Comparison of ENCODE assay signal across 8 mouse cellular contexts in the genomic region with DNA sequence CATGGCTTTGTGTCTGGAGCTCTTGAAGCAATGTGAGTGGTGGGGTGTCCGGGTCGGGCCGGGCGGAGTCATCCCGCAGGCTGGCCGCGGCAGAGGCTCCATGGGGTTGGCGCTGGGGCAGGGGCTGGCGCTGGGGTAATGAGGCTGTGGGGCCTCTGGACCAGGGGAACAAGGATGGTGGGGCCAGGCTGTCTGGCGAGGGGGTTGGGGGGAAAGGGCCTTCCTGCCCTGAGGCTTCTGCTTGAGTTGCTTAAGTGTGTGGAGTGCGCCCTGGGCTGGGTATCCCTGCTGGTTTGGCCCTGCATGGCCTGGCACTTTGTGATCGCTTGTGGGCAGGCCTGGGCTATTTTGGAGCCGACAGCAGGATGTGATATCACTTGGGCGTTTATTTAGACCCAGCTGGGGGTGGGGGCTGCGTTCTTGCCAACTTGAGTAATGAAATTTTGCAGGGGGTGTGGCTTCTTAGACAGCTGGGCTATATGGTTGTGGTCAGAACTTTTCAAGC. TPM values are rescaled to one million over a fixed set of nuclear protein-coding genes. Genes with fewer than 3 reads are reported as not detected.
A peak's percentile ranks its signal among the peaks of the same experiment; 100 is the strongest.
DNase-seq lines count a peak whose midpoint lies in the region; ATAC-seq and TF ChIP-seq lines count a peak whose summit lies in the region.

No protein-coding gene starts in this region.

- peaks cover 0 to 18% of the 10 kb centered on the region in 2 experiments for H3K36me3 ChIP-seq in CH12.LX (replicated peaks in 1 of 2; ENCODE audit: control insufficient read depth in 1 of 2, insufficient read depth in 1 of 2, low read length in 1 of 2)
- peaks cover 10% of the 10 kb centered on the region; the same call in 1 of the 2 replicates for H3K36me3 ChIP-seq in forebrain, embryonic 10.5 days (replicated peaks)
- H3K36me3 ChIP-seq in heart, embryonic 14.5 days (ENCODE audit: control insufficient read depth, insufficient read depth, low read length): no peaks in the 10 kb centered on the region
- no peaks in the 10 kb centered on the region for H3K36me3 ChIP-seq in kidney, postnatal 0 days (ENCODE audit: insufficient read depth, low read length)
- no peaks in the 10 kb centered on the region for H3K36me3 ChIP-seq in lung, embryonic 14.5 days (ENCODE audit: insufficient read depth)

- no peak overlapping the region for H3K27ac ChIP-seq in CH12.LX (ENCODE audit: insufficient read depth, low read depth)
- peak overlapping the region; percentile 98 for H3K27ac ChIP-seq in forebrain, embryonic 10.5 days
- H3K27ac ChIP-seq in heart, embryonic 14.5 days (replicated peaks in 1 of 2; ENCODE audit: control insufficient read depth in 1 of 2, insufficient read depth in 1 of 2, low read depth in 2 of 2, low read length in 2 of 2): peak overlapping the region; percentile 6 to 92
- H3K27ac ChIP-seq in kidney, postnatal 0 days: peak overlapping the region; percentile 73
- peak overlapping the region; percentile 78 for H3K27ac ChIP-seq in lung, embryonic 14.5 days (ENCODE audit: low read depth)
- peak overlapping the region; percentile 93 for H3K27ac ChIP-seq in olfactory bulb, adult 2 months (ENCODE audit: insufficient read depth, low read depth, low read length)

- no peaks in the 10 kb centered on the region for H3K27me3 ChIP-seq in CH12.LX (replicated peaks)
- H3K27me3 ChIP-seq in forebrain, embryonic 10.5 days (ENCODE audit: poor library complexity, severe bottlenecking): no peaks in the 10 kb centered on the region
- no peaks in the 10 kb centered on the region for H3K27me3 ChIP-seq in heart, embryonic 14.5 days (ENCODE audit: control insufficient read depth, insufficient read depth, low read length)
- H3K27me3 ChIP-seq in kidney, postnatal 0 days (ENCODE audit: insufficient read depth, low read length): no peaks in the 10 kb centered on the region
- no peaks in the 10 kb centered on the region for H3K27me3 ChIP-seq in lung, embryonic 14.5 days (ENCODE audit: insufficient read depth, low read length)

- no peak for TF ChIP-seq RAD21 in CH12.LX (IDR thresholded peaks at IDR 0.05; ENCODE audit: low read depth, low read length)

- DNase-seq in CH12.LX (ENCODE audit: extremely low read depth): peak; percentile 78
- DNase-seq in adrenal gland, postnatal 10 days: peak; percentile 69
- peak; percentile 68 for DNase-seq in forebrain, embryonic 10.5 days (ENCODE audit: extremely low spot score, low spot score)
- DNase-seq in kidney, postnatal 0 days (ENCODE audit: low spot score): peak; percentile 72
- DNase-seq in lung, embryonic 14.5 days: peak; percentile 80

- H3K4me1 ChIP-seq in CH12.LX (ENCODE audit: control insufficient read depth in 1 of 2, insufficient read depth in 2 of 2): peaks cover 7 to 69% of the 10 kb centered on the region in 2 experiments
- H3K4me1 ChIP-seq in forebrain, embryonic 10.5 days: peaks cover 88% of the 10 kb centered on the region
- peaks cover 53 to 73% of the 10 kb centered on the region in 2 experiments for H3K4me1 ChIP-seq in heart, embryonic 14.5 days (ENCODE audit: control insufficient read depth in 2 of 2, insufficient read depth in 2 of 2, low read length in 2 of 2)
- H3K4me1 ChIP-seq in kidney, postnatal 0 days (replicated peaks; ENCODE audit: insufficient read depth, low read length): peaks cover 43% of the 10 kb centered on the region; the same call in 1 of the 2 replicates
- peaks cover 36% of the 10 kb centered on the region for H3K4me1 ChIP-seq in lung, embryonic 14.5 days (ENCODE audit: insufficient read depth)
- peaks cover 51% of the 10 kb centered on the region for H3K4me1 ChIP-seq in olfactory bulb, adult 2 months (ENCODE audit: control insufficient read depth, insufficient read depth, low read length)

- under 1% methylated on average over 15 of the region's 15 CpGs for WGBS in forebrain, embryonic 10.5 days
- WGBS in heart, embryonic 14.5 days: 1% methylated on average over 15 of the region's 15 CpGs
- under 1% methylated on average over 15 of the region's 15 CpGs for WGBS in kidney, postnatal 0 days
- WGBS in lung, embryonic 14.5 days: 1% methylated on average over 15 of the region's 15 CpGs
- WGBS in olfactory bulb, adult 2 months: under 1% methylated on average over 15 of the region's 15 CpGs

- H3K9me3 ChIP-seq in CH12.LX (replicated peaks; ENCODE audit: low read length): no peaks in the 10 kb centered on the region
- H3K9me3 ChIP-seq in forebrain, embryonic 10.5 days: no peaks in the 10 kb centered on the region
- no peaks in the 10 kb centered on the region for H3K9me3 ChIP-seq in heart, embryonic 14.5 days (ENCODE audit: control insufficient read depth, low read length)
- no peaks in the 10 kb centered on the region for H3K9me3 ChIP-seq in kidney, postnatal 0 days (replicated peaks; ENCODE audit: low read length)
- H3K9me3 ChIP-seq in lung, embryonic 14.5 days (ENCODE audit: low read depth, low read length): no peaks in the 10 kb centered on the region

- dilution Hi-C loops in CH12.LX (cut with MboI; ENCODE audit: extremely low pct_ligation_motif_present, extremely low pct_unique_long_range_greater_than_20kb, low sequenced_read_pairs): no loop called here

- no peak for TF ChIP-seq CTCF in CH12.LX (conservative IDR thresholded peaks at IDR 0.05 in 1 of 2, IDR thresholded peaks at IDR 0.05 in 1 of 2; ENCODE audit: low read depth in 2 of 2, low read length in 2 of 2)
- no peak for TF ChIP-seq CTCF in kidney, postnatal 0 days (IDR thresholded peaks at IDR 0.05; ENCODE audit: low read depth)
- TF ChIP-seq CTCF in lung, embryonic 14.5 days (IDR thresholded peaks at IDR 0.05; ENCODE audit: low read depth): no peak
- TF ChIP-seq CTCF in olfactory bulb, adult 2 months (IDR thresholded peaks at IDR 0.05; ENCODE audit: insufficient read depth, low read depth, low read length): no peak

- TF ChIP-seq EP300 in CH12.LX (IDR thresholded peaks at IDR 0.05; ENCODE audit: low read length): no peak

- ATAC-seq in heart, embryonic 14.5 days (ENCODE audit: insufficient number of reproducible peaks, insufficient read depth, low FRiP score, low read depth): no peak; the same call in 1 of the 2 replicates
- no peak; the same call in 1 of the 2 replicates for ATAC-seq in kidney, postnatal 0 days (replicated peaks; ENCODE audit: low FRiP score, low read depth)
- ATAC-seq in lung, embryonic 14.5 days (ENCODE audit: insufficient read depth): peak; percentile 5; the same call in 1 of the 2 replicates
- ATAC-seq in megakaryocyte-erythroid progenitor cell, adult 5-6 weeks (replicated peaks; ENCODE audit: low FRiP score, low TSS enrichment, poor library complexity, severe bottlenecking): no peak

- H3K4me3 ChIP-seq in CH12.LX (replicated peaks in 1 of 3; ENCODE audit: low read depth in 2 of 3, low read length in 2 of 3, poor library complexity in 1 of 3): peak overlapping the region; percentile 66 to 94 (median 91)
- H3K4me3 ChIP-seq in forebrain, embryonic 10.5 days: peak overlapping the region; percentile 94
- H3K4me3 ChIP-seq in heart, embryonic 14.5 days (ENCODE audit: control insufficient read depth in 1 of 2, insufficient read depth in 1 of 2, low read depth in 1 of 2, low read length in 2 of 2): peak overlapping the region; percentile 77 to 98
- H3K4me3 ChIP-seq in kidney, postnatal 0 days (replicated peaks; ENCODE audit: low read depth, low read length): peak overlapping the region; percentile 93
- H3K4me3 ChIP-seq in lung, embryonic 14.5 days (ENCODE audit: low read depth, low read length): peak overlapping the region; percentile 85
- H3K4me3 ChIP-seq in olfactory bulb, adult 2 months (ENCODE audit: insufficient read depth, low read depth, low read length): peak overlapping the region; percentile 98

- in situ Hi-C loops in CH12.LX (cut with MboI; ENCODE audit: low pct_ligation_motif_present, low pct_unique_long_range_greater_than_20kb, low sequenced_read_pairs): loop anchor here (5.0 kb wide), 1 partner anchor 35 kb away; no protein-coding TSS in a partner anchor

- peak overlapping the region; percentile 96 for H3K4me2 ChIP-seq in CH12.LX (ENCODE audit: insufficient read depth, low read depth, poor library complexity, severe bottlenecking)
- peak overlapping the region; percentile 80 for H3K4me2 ChIP-seq in heart, embryonic 14.5 days (ENCODE audit: low read length)
- H3K4me2 ChIP-seq in kidney, postnatal 0 days (ENCODE audit: low read length): peak overlapping the region; percentile 85
- H3K4me2 ChIP-seq in lung, embryonic 14.5 days: peak overlapping the region; percentile 86

- H3K79me2 ChIP-seq in CH12.LX (replicated peaks; ENCODE audit: control insufficient read depth, extremely low read depth, insufficient read depth, poor library complexity, severe bottlenecking): no peaks in the 10 kb centered on the region

- H3K9ac ChIP-seq in CH12.LX (ENCODE audit: insufficient read depth, low read depth): peak overlapping the region; percentile 92
- H3K9ac ChIP-seq in heart, embryonic 14.5 days (ENCODE audit: low read length): peak overlapping the region; percentile 96
- H3K9ac ChIP-seq in kidney, postnatal 0 days (ENCODE audit: low read depth, low read length): peak overlapping the region; percentile 96
- H3K9ac ChIP-seq in lung, embryonic 14.5 days: peak overlapping the region; percentile 92

- peak; percentile 16; the same call in 1 of the 2 replicates for TF ChIP-seq POLR2A in CH12.LX (IDR thresholded peaks at IDR 0.05; ENCODE audit: low read depth, low read length)
- peak; percentile 33; the same call in 1 of the 2 replicates for TF ChIP-seq POLR2A in olfactory bulb, adult 2 months (IDR thresholded peaks at IDR 0.05; ENCODE audit: insufficient read depth, low read depth, low read length)

TF ChIP-seq in CH12.LX, 34 proteins besides CTCF, POLR2A, EP300 and RAD21 (continues in another document):
- TF ChIP-seq ETS1 (conservative IDR thresholded peaks at IDR 0.05; ENCODE audit: low read depth, low read length) (peak; percentile 52), MEF2A (IDR thresholded peaks at IDR 0.05; ENCODE audit: borderline replicate concordance, low read depth, low read length) (peak; percentile 71), BHLHE40 (IDR thresholded peaks at IDR 0.05; ENCODE audit: low read depth, low read length) (0 out of 2 replicates have a peak, but pooled peaks have one; percentile 5), MAZ (IDR thresholded peaks at IDR 0.05; ENCODE audit: low read depth, low read length) (peak; percentile 60; the same call in 1 of the 2 replicates)

RNA-seq across cellular contexts. Expression of gene Myl9, which starts 53.1 kb away (rescaled TPM):
- total RNA-seq in CH12.LX (2012; rRNA removed) (not detected in 2 replicates), CH12.LX (2014; rRNA removed) (not detected in 2 replicates)
- not detected in 2 replicates for polyA plus RNA-seq in CH12.LX (2012; ENCODE audit: insufficient read length, low read depth)
- total RNA-seq in adrenal gland, postnatal 10 days (2021): 10 to 100 TPM; 67.9 to 90.2 TPM
- 79.0 and 80.3 TPM in 2 replicates for polyA plus RNA-seq in forebrain, embryonic 10.5 days (2016; fragmentation: Nextera tagmentation; extraction: Ambion mirVana)
- polyA plus RNA-seq in heart, embryonic 14.5 days (2014; fragmentation: Nextera tagmentation; extraction: Ambion mirVana): 2,013 and 2,167 TPM in 2 replicates
- 449 and 494 TPM in 2 replicates for polyA plus RNA-seq in kidney, postnatal 0 days (2015; fragmentation: Nextera tagmentation; extraction: Ambion mirVana)
- polyA plus RNA-seq in lung, embryonic 14.5 days (2014; fragmentation: Nextera tagmentation; extraction: Ambion mirVana): 397 and 446 TPM in 2 replicates
- polyA plus RNA-seq in olfactory bulb, adult 2 months (2012; ENCODE audit: insufficient read depth, insufficient read length, low replicate concordance, missing spikeins): not detected in 2 replicates
- total RNA-seq in megakaryocyte-erythroid progenitor cell, adult 5-6 weeks (2014; fragmentation: Nextera tagmentation): not detected in 2 replicates
- not detected in 2 replicates for total RNA-seq in megakaryocyte-erythroid progenitor cell, adult 5-6 weeks (2017)
